Mouse (Mus musculus) macrophage (primary cell): ENCODE measurements around the gene Gm11627. TPM values are rescaled to one million over a fixed set of nuclear protein-coding genes. Genes with fewer than 3 reads are reported as not detected.
"Not testable (repeated sequence)": the region's sequence is repeated elsewhere in the genome, so short reads cannot be mapped to it uniquely, and the experiment has no call there.

Experiments
- H3K27ac ChIP-seq: fragments of 350-480 bp; formaldehyde crosslinking; 2 replicates; pipeline ENCODE4 v1.9.0; 2021
- H3K36me3 ChIP-seq: fragments of 350-480 bp; formaldehyde crosslinking; 2 replicates; pipeline ENCODE4 v1.9.0; 2021; ENCODE audit errors: inconsistent target
- H3K4me3 ChIP-seq: fragments of 350-480 bp; formaldehyde crosslinking; 2 replicates; pipeline ENCODE4 v1.9.0; 2021; ENCODE audit errors: inconsistent target
- H3K79me2 ChIP-seq: fragments of 350-480 bp; formaldehyde crosslinking; 2 replicates; pipeline ENCODE4 v1.9.0; 2021; ENCODE audit errors: inconsistent target
- WGBS: methylation state at CpG from one replicate; pipeline ENCODE4 v1.1.7; 2026; ENCODE audit warnings: inconsistent platforms; ENCODE audit not compliant: missing documents; 5-methylcytosine and 5-hydroxymethylcytosine counted together
- polyA plus RNA-seq: library from polyadenylated mRNA; stranded (reverse); fragments of 250-400 nt; gene quantifications from 3 replicates; pipeline ENCODE4 v1.2.4, GENCODE M21; 2018; ENCODE audit warnings: inconsistent platforms

Gene Gm11627
- polyA plus RNA-seq, 1 experiment from 2014 or later, result not detected

DNA sequence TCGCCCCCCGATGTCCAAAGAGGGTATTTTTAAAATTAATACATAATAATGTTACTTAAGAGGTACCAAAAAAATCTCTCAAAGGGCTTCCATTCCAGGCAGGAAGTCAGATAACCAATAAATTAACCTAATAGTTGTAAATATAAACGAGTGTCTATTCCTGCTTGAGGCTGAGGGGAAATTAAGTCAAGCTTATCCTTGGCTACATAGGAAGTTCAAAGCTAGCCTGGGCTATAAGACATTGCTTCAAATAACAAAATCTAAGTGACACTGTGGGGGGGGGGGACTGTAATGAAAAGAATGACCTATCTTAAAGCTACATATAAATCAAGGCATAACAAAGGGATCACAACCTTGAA, 22.6 kb downstream of the Gm11627 start:
- H3K4me3 ChIP-seq, result peak overlapping the region; percentile 19; the same call in 1 of the 2 replicates
- no peaks in the 10 kb centered on the region for H3K36me3 ChIP-seq
- 7% methylated on average over 3 of the region's 3 CpGs for WGBS
- peaks cover 41% of the 10 kb centered on the region for H3K79me2 ChIP-seq
- H3K27ac ChIP-seq, result peak overlapping the region; percentile 13; the same call in 1 of the 2 replicates

DNA sequence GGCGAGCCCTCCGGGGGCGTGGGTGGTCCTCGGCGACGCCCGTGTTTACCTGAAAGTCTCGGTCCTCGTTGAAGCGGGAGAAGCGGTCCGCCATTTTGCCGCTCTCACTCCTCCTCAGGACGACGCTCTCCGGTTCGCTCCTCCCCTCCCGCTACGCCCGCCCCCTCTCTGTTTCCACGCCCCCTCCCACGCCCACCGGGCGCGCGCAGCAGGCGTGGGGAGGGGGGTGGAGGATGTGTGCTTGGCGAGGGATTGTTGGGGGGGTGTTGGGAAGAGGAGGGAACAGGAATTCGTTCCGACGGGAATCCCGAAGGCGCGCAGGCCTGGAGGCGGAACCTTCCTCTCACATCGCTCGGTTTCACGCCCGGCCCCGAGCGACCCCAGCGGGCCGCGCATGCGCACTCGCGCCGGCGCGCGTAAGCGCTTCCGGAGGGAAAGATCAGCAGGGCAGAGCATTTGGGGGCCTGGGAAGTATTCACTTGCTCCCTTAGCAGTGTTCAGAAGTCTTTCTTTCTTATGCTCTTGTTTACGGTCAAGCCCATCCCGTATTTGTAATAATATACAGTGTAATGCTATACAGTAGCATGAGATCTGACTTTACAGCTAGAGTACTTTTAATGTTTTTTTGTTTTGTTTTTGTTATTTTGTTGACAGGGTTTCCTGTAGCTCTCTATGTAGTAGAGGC, 23.1 kb downstream of the Gm11627 start, which contains the start of gene Gpatch8:
TSS of gene Gpatch8 (minus strand) at position 362 of the 685 bp plus-strand sequence.
- H3K79me2 ChIP-seq, result peaks cover 46% of the 10 kb centered on the region
- H3K36me3 ChIP-seq, result no peaks in the 10 kb centered on the region
- peak within 1 kb of the TSS; percentile 71 for H3K4me3 ChIP-seq
- H3K27ac ChIP-seq, result peak within 1 kb of the TSS; percentile 37; the same call in 1 of the 2 replicates
- WGBS, result 1% methylated on average over 50 of the region's 55 CpGs

DNA sequence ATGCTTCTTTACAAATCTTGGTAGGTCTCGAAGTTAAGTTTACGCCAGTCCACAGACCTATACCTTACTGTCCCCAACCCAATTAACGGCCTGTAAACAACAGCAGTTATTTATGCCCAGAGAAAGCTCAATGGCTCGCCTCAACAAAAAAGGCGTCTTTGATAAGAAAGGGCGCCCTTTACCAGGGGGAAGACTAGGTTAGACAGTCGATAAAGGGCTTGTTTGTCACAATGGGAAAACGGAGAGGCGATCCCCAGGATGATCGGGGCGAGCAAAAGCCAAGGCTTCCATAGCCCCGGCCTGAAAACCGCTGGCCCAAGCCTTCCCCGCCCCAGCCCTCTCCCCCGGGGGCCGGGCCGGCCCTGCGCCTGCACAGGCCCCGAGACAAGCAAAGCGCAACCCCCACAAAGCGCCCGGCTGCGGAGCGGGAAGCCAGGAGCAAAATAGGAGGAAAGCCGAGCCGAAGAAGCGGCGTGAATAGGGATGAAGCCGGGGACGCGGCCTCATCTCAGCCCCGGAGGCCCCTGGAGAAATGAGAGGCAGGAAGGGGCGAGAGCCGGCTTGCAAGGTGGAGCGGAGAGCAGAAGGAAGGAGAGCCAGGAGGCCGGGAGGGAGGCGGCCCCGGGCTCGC, 23.7 kb downstream of the Gm11627 start:
- 1% methylated on average over 39 of the region's 39 CpGs for WGBS
- H3K36me3 ChIP-seq, result no peaks in the 10 kb centered on the region
- H3K4me3 ChIP-seq, result peak overlapping the region; percentile 71
- peaks cover 53% of the 10 kb centered on the region for H3K79me2 ChIP-seq
- H3K27ac ChIP-seq, result peak overlapping the region; percentile 37; the same call in 1 of the 2 replicates

DNA sequence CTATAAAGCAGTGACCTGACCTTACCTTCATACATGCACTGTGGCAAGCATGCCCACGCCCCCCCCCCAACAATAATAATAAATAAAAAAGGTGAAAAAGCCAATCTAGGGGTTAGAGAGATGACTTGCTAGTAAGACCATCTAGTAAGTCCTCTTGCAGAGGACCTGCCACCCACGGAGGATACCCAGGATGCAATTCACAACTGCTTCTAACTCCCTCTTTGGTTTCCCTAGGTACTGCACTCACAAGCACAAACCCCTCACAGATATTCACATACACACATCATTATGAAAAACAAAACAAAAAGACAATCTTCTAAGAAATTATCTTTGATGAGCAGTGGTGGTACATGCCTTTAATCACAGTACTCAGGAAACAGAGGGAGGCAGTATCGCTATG, 27.2 kb downstream of the Gm11627 start:
- Histone ChIP-seq H3K4me3 (no peak overlapping the region), H3K79me2 (peaks cover 88% of the 10 kb centered on the region), H3K27ac (no peak overlapping the region), H3K36me3 (no peaks in the 10 kb centered on the region; the same call in 1 of the 2 replicates)
- WGBS, result 95% methylated on average over 3 of the region's 3 CpGs

DNA sequence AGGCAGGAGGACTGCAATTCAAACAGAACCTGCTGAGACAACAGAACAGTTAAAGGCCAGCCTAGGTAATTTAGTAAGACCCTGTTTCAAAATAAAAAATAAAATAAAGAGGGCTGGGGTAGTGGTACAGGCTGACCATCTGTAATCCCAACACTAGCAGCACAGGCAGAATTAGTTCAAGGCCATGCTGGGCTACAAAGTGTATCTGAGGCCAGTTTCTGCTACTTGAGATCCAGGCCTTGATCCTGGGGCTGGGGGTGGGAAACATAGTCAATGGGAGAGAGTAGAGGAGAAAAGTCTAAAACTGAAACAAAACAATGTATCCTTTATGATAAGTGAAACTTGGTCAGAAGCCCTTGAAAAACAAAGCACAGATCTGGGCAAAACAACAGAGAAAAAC, 28.1 kb downstream of the Gm11627 start:
- no peaks in the 10 kb centered on the region; the same call in 1 of the 2 replicates for H3K36me3 ChIP-seq
- no peak overlapping the region for H3K4me3 ChIP-seq
- H3K27ac ChIP-seq, result no peak overlapping the region
- H3K79me2 ChIP-seq, result peaks cover 96% of the 10 kb centered on the region

DNA sequence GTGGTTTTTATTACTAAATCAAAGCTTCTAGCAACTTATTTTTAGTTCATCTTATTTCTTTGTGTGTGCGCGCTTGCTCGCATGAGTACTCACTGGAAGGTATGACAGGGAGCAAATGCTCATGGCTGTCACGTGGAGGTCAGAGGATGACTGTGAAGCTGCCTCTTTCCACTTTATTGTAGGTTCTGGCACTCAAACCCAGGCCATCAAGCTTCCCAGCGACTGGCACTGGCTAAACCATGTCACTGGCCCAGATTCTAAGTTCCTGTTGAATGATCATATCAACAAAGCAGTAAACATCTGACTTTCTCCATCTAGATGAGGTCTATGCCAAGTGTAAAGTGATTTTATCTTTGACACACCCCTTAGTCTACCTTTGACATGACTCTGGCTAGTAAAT, 37.8 kb downstream of the Gm11627 start:
- no peaks in the 10 kb centered on the region; the same call in 1 of the 2 replicates for H3K36me3 ChIP-seq
- H3K4me3 ChIP-seq, result no peak overlapping the region
- peaks cover 98% of the 10 kb centered on the region for H3K79me2 ChIP-seq
- H3K27ac ChIP-seq, result no peak overlapping the region
- WGBS, result 98% methylated on average over 5 of the region's 5 CpGs

DNA sequence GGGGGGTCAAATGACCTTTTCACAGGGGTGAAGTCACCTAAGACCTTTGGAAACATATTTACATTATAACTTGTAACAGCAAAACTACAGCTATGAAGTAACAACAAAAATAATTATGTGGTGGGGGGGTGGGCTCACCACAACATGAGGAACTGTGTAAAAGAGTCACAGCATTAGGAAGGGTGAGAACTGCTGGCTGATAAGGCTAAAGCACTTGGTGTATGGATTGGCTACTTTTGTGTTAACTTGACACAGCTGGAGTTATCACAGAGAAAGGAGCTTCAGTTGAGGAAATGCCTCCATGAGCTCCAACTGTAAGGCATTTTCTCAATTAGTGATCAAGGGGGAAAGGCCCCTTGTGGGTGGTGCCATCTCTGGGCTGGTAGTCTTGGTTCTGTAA, 39.0 kb downstream of the Gm11627 start:
- H3K79me2 ChIP-seq, result peaks cover 93% of the 10 kb centered on the region
- H3K4me3 ChIP-seq, H3K27ac ChIP-seq, H3K36me3 ChIP-seq: not testable (repeated sequence)

DNA sequence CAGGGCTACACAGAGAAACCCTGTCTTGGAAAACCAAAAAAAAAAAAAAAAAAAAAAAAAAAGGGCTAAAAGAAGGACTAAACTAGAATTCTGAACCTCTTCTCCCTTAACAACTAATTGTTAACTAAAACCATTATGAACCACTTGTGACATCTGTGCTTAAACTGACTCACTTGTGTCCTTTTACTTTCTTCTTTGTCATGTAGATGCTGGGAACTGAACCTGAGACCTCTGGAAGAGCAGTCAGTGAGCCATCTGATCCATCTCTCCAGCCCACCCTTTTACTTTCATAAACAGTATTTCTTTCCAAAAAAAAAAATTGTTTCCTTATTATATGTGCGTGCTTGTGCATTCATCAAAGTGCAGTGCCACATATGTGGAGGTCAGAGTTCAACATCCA, 39.6 kb downstream of the Gm11627 start:
- Histone ChIP-seq H3K4me3 (no peak overlapping the region), H3K27ac (no peak overlapping the region), H3K36me3 (no peaks in the 10 kb centered on the region; the same call in 1 of the 2 replicates), H3K79me2 (peaks cover 88% of the 10 kb centered on the region)
- 100% methylated on average over 1 of the region's 1 CpGs for WGBS

DNA sequence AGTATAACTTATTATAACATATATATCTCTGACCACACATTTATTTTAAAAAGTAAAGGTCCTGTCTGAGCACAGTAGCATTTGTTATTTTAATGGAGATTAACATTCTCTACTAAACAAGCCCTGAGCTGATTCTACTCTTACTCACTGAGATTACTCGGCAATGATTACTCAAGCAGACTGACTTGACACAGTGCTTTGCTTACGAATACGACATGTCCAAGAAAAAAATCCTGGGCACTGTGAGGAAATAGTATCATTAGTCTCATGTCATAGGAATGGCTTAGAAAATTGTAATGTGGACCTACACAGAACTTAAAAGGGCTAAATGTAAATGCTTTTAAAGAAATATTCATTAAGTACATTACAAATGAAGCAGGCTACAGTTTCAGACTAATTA, 43.1 kb downstream of the Gm11627 start:
- H3K4me3 ChIP-seq, result no peak overlapping the region
- H3K36me3 ChIP-seq, result no peaks in the 10 kb centered on the region; the same call in 1 of the 2 replicates
- H3K27ac ChIP-seq, result no peak overlapping the region
- H3K79me2 ChIP-seq, result peaks cover 85% of the 10 kb centered on the region
- WGBS, result 100% methylated on average over 3 of the region's 3 CpGs

DNA sequence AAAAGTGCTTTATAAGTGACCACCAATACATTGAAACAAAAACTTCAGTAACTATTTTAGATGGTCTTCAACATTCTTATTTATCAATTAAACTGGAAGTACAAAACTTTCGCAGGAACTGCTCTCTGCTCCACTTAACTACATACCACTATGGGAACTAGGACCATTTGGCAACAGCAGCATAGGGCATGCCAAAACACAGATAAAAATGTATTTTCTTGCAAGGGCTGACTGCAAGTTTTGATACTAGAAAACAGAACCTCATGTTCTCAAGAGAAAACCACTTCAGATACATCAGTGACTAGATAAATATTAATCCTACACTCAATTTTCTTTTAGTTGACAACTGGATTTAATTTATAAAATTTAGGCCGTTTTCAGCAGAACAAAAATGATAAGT, 45.2 kb downstream of the Gm11627 start:
- no peak overlapping the region for H3K4me3 ChIP-seq
- no peaks in the 10 kb centered on the region; the same call in 1 of the 2 replicates for H3K36me3 ChIP-seq
- H3K79me2 ChIP-seq, result peaks cover 85% of the 10 kb centered on the region
- H3K27ac ChIP-seq, result no peak overlapping the region
- WGBS, result 94% methylated on average over 2 of the region's 2 CpGs

DNA sequence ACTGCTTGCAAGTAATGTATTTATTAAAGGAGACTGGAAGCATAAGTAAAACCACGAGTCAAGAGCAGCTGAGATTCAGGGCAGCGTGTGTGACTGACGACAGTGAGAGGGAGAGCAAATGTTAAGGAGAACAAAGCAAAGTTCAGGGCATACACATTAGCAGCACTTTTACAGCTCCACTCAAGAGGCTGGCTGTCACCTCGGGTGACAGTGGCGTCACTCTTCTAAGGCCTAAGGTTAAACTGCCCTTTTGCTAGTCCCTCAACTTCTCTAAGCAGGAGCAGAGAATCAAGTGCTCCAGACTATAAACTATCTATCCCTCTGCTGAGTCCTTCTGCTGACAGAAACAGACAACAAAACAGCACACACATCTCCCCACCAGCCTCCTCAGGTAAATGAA, 47.8 kb downstream of the Gm11627 start:
- Histone ChIP-seq H3K36me3 (no peaks in the 10 kb centered on the region), H3K4me3 (no peak overlapping the region), H3K79me2 (peaks cover 87% of the 10 kb centered on the region), H3K27ac (no peak overlapping the region)
- 90% methylated on average over 5 of the region's 5 CpGs for WGBS

Other genes with a start within 250 kb of the Gm11627 start
- gene Slc4a1, start 213.3 kb downstream of the Gm11627 start, polyA plus RNA-seq, result not detected in 3 replicates
- gene Rundc3a, start 186.1 kb downstream of the Gm11627 start, polyA plus RNA-seq, result 0.12 to 1.0 TPM (median 0.30 TPM) in 3 replicates
- 110 to 131 TPM (median 120 TPM) in 3 replicates for gene Slc25a39, start 171.5 kb downstream of the Gm11627 start, polyA plus RNA-seq
- 2,366 to 2,992 TPM (median 2,461 TPM) in 3 replicates for gene Grn, start 149.1 kb downstream of the Gm11627 start, polyA plus RNA-seq
- not detected in 3 replicates for gene Fam171a2, start 131.8 kb downstream of the Gm11627 start, polyA plus RNA-seq
- 0.73 to 0.90 TPM (median 0.79 TPM) in 3 replicates for gene Itga2b, start 109.3 kb downstream of the Gm11627 start, polyA plus RNA-seq
- 14.4 to 21.0 TPM (median 17.4 TPM) in 3 replicates for gene Gpatch8, start 23.1 kb downstream of the Gm11627 start, polyA plus RNA-seq
- not detected in 3 replicates for gene Fzd2, start 24.9 kb upstream of the Gm11627 start, polyA plus RNA-seq
- not detected in 3 replicates for gene Meioc, start 84.3 kb upstream of the Gm11627 start, polyA plus RNA-seq
- gene Ccdc43, start 118.3 kb upstream of the Gm11627 start, polyA plus RNA-seq, result 19.1 to 24.1 TPM (median 22.5 TPM) in 3 replicates
- 0.16 TPM in 1 of 3 replicates, not detected in the others for gene Adam11, start 182.0 kb upstream of the Gm11627 start, polyA plus RNA-seq
- gene Gjc1, start 240.2 kb upstream of the Gm11627 start, polyA plus RNA-seq, result 0.12 TPM in 1 of 3 replicates, not detected in the others